Mouse (Mus musculus) CH12.LX (cell line): ENCODE measurements at regions not wholly inside any gene's neighbourhood (a gene's known extent, or its start where the extent isn't known, plus 50 kb on each side); places are given as distances from the start of the nearest gene placed in this dataset.

Source experiments
- DNase-seq: peaks from one replicate; pipeline ENCODE4 v3.0.0-alpha.2; 2013; ENCODE audit errors: extremely low read depth
- H3K27ac ChIP-seq: 2 replicates; pipeline ENCODE4 v1.5.1; 2012; ENCODE audit warnings: low read depth, mild to moderate bottlenecking, control low read depth, moderate library complexity; ENCODE audit not compliant: insufficient read depth
- H3K27me3 ChIP-seq: replicated peaks from 2 replicates; pipeline ENCODE3; 2012; ENCODE audit warnings: inconsistent platforms
- H3K36me3 ChIP-seq, 2 experiments: replicated peaks in 1 of 2; 2 replicates each; pipeline versions ENCODE3 to v1.6.1; 2012; ENCODE audit warnings: inconsistent platforms in 1 of 2, low read length in 1 of 2, mild to moderate bottlenecking in 1 of 2, mixed read lengths in 1 of 2, moderate library complexity in 1 of 2; ENCODE audit not compliant: control insufficient read depth in 1 of 2, insufficient read depth in 1 of 2
- H3K4me1 ChIP-seq, 2 experiments: 2 replicates each; pipeline ENCODE4 v1.6.1; 2012; ENCODE audit warnings: inconsistent platforms in 1 of 2, moderate library complexity in 1 of 2; ENCODE audit not compliant: insufficient read depth in 2 of 2, control insufficient read depth in 1 of 2
- H3K4me2 ChIP-seq: 2 replicates; pipeline ENCODE4 v1.6.1; 2012; ENCODE audit warnings: low read depth, mild to moderate bottlenecking, control low read depth; ENCODE audit not compliant: poor library complexity, insufficient read depth, severe bottlenecking
- H3K4me3 ChIP-seq, 3 experiments: fragments of 150-350 bp in 1 of 3; sonication (generic) in 1 of 3; replicated peaks in 1 of 3; 2 replicates each; pipeline versions ENCODE3 to v1.5.1; 2011 to 2012; ENCODE audit warnings: low read depth in 2 of 3, low read length in 2 of 3, mild to moderate bottlenecking in 2 of 3, moderate library complexity in 2 of 3, control low read depth in 1 of 3, improper control_type of control experiment in 1 of 3, inconsistent platforms in 1 of 3, mixed read lengths in 1 of 3; ENCODE audit not compliant: poor library complexity in 1 of 3
- H3K79me2 ChIP-seq: replicated peaks from 2 replicates; pipeline ENCODE4 v1.6.1; 2012; ENCODE audit warnings: mild to moderate bottlenecking, moderate library complexity; ENCODE audit not compliant: control insufficient read depth, poor library complexity, insufficient read depth, severe bottlenecking; ENCODE audit errors: extremely low read depth
- H3K9ac ChIP-seq: 2 replicates; pipeline ENCODE4 v1.6.1; 2012; ENCODE audit warnings: low read depth, mild to moderate bottlenecking, control low read depth, moderate library complexity; ENCODE audit not compliant: insufficient read depth
- H3K9me3 ChIP-seq: replicated peaks from 2 replicates; pipeline ENCODE3; 2012; ENCODE audit warnings: low read length, inconsistent platforms, mixed read lengths
- BHLHE40 ChIP-seq: IDR thresholded peaks from 2 replicates; pipeline ENCODE4 v1.6.1; 2011; ENCODE audit warnings: mild to moderate bottlenecking, low read depth, low read length, improper control_type of control experiment
- CHD1 ChIP-seq: IDR thresholded peaks from 2 replicates; pipeline ENCODE4 v1.6.1; 2012; ENCODE audit warnings: low read depth, low read length, improper control_type of control experiment, inconsistent platforms
- CHD2 ChIP-seq: IDR thresholded peaks from 2 replicates; pipeline ENCODE4 v1.6.1; 2011; ENCODE audit warnings: low read length, improper control_type of control experiment
- ELF1 ChIP-seq: IDR thresholded peaks from 2 replicates; pipeline ENCODE4 v1.6.1; 2014; ENCODE audit warnings: low read depth, mild to moderate bottlenecking, inconsistent platforms, low read length, improper control_type of control experiment
- GABPA ChIP-seq: IDR thresholded peaks from 2 replicates; pipeline ENCODE4 v1.6.1; 2012; ENCODE audit warnings: low read depth, low read length, improper control_type of control experiment, inconsistent platforms; ENCODE audit not compliant: insufficient replicate concordance
- IRF4 ChIP-seq: IDR thresholded peaks from 2 replicates; pipeline ENCODE4 v1.6.1; 2014; ENCODE audit warnings: low read depth, mild to moderate bottlenecking, inconsistent platforms, low read length, improper control_type of control experiment
- JUN ChIP-seq: IDR thresholded peaks from 2 replicates; pipeline ENCODE4 v1.6.1; 2011; ENCODE audit warnings: low read depth, mild to moderate bottlenecking, low read length, improper control_type of control experiment, moderate library complexity; ENCODE audit not compliant: insufficient read depth
- KAT2A ChIP-seq: IDR thresholded peaks from 2 replicates; pipeline ENCODE4 v1.6.1; 2012; ENCODE audit warnings: low read length, improper control_type of control experiment, inconsistent platforms; ENCODE audit not compliant: insufficient replicate concordance
- MYC ChIP-seq: IDR thresholded peaks from 2 replicates; pipeline ENCODE4 v1.6.1; 2011; ENCODE audit warnings: low read depth, mild to moderate bottlenecking, improper control_type of control experiment, low read length
- NRF1 ChIP-seq: IDR thresholded peaks from 2 replicates; pipeline ENCODE4 v1.6.1; 2014; ENCODE audit warnings: low read depth, mild to moderate bottlenecking, inconsistent platforms, low read length, improper control_type of control experiment, moderate library complexity
- PAX5 ChIP-seq: IDR thresholded peaks from 2 replicates; pipeline ENCODE4 v1.6.1; 2012; ENCODE audit warnings: low read length, inconsistent platforms, mixed read lengths
- POLR2A ChIP-seq: IDR thresholded peaks from 2 replicates; pipeline ENCODE4 v1.6.1; 2011; ENCODE audit warnings: low read depth, mild to moderate bottlenecking, improper control_type of control experiment, low read length
- RAD21 ChIP-seq: IDR thresholded peaks from 2 replicates; pipeline ENCODE4 v1.6.1; 2011; ENCODE audit warnings: low read depth, mild to moderate bottlenecking, low read length, improper control_type of control experiment, moderate library complexity
- RCOR1 ChIP-seq: conservative IDR thresholded peaks from 2 replicates; pipeline ENCODE4 v1.6.1; 2012; ENCODE audit warnings: low read depth, mild to moderate bottlenecking, inconsistent platforms, low read length, improper control_type of control experiment
- SIN3A ChIP-seq: IDR thresholded peaks from 2 replicates; pipeline ENCODE4 v1.6.1; 2012; ENCODE audit warnings: low read length, improper control_type of control experiment, inconsistent platforms
- SMC3 ChIP-seq: IDR thresholded peaks from 2 replicates; pipeline ENCODE4 v1.6.1; 2011; ENCODE audit warnings: low read depth, low read length, improper control_type of control experiment
- ZC3H11A ChIP-seq: IDR thresholded peaks from 2 replicates; pipeline ENCODE4 v1.6.1; 2012; ENCODE audit warnings: low read depth, mild to moderate bottlenecking, inconsistent platforms, low read length, improper control_type of control experiment
- ZKSCAN1 ChIP-seq: IDR thresholded peaks from 2 replicates; pipeline ENCODE4 v1.6.1; 2012; ENCODE audit warnings: low read depth, inconsistent platforms, low read length, improper control_type of control experiment, borderline replicate concordance
- ZNF384 ChIP-seq: IDR thresholded peaks from 2 replicates; pipeline ENCODE4 v1.6.1; 2012; ENCODE audit warnings: low read depth, low read length, improper control_type of control experiment, inconsistent platforms
- dilution Hi-C: fragments of 300-500 bp; cut with MboI; formaldehyde crosslinking; loops from 2 replicates; pipeline ENCODE4 v1.14.3; 2020; ENCODE audit warnings: low sequenced_read_pairs; ENCODE audit not compliant: extremely low pct_unique_long_range_greater_than_20kb, extremely low pct_ligation_motif_present
- in situ Hi-C: fragments of 300-500 bp; cut with MboI; formaldehyde crosslinking; loops from 3 replicates; pipeline ENCODE4 v1.14.3; 2019; ENCODE audit warnings: low sequenced_read_pairs, low pct_ligation_motif_present, low pct_unique_long_range_greater_than_20kb, mixed read lengths

- no peak for TF ChIP-seq MYC
- TF ChIP-seq CHD2, result no peak
- no peak for TF ChIP-seq ZNF384
- no peak for TF ChIP-seq KAT2A
- TF ChIP-seq ZKSCAN1, result no peak
- no peak for TF ChIP-seq SIN3A
- no peak for TF ChIP-seq POLR2A
- TF ChIP-seq, all 38 proteins: peak for 0
- H3K36me3 ChIP-seq, result no peaks in the 10 kb centered on the region
- no peaks in the 10 kb centered on the region for H3K79me2 ChIP-seq
- H3K27ac ChIP-seq, result no peak overlapping the region
- no peak overlapping the region for H3K4me2 ChIP-seq
- H3K4me1 ChIP-seq, result no peaks in the 10 kb centered on the region
- dilution Hi-C loops (no loop called here), in situ Hi-C loops (no loop called here)
- H3K27me3 ChIP-seq, result no peaks in the 10 kb centered on the region
- no peak overlapping the region for H3K4me3 ChIP-seq
- DNase-seq, result no peak
- no peak overlapping the region for H3K9ac ChIP-seq
- peaks cover 70% of the 10 kb centered on the region for H3K9me3 ChIP-seq
Observed at GRCm38 (mm10) chr15:93100837-93101236, 174.1 kb downstream of the Gxylt1 start.

DNA sequence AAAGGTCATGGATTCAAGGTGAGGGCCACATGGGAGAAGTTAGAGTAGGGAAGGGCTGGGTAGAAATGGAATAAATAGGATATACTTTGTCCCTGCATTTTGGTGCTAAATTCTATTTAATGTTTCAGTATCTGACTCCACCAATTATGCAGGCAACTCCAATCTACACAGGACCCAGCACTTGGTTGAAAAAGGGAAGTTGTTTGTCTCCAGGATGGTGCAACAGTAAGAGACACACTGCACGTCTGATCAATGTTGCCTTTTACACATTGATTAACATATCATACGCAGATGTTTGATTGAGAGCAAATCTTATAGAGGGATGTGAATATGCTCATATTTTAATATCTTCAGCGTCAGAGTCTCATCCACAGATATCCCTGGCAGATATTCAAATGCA is 175.1 kb downstream of the Gxylt1 start:
- H3K9ac ChIP-seq, result no peak overlapping the region
- H3K27ac ChIP-seq, result no peak overlapping the region
- H3K9me3 ChIP-seq, result peaks cover 69% of the 10 kb centered on the region
- dilution Hi-C loops (no loop called here), in situ Hi-C loops (no loop called here)
- H3K36me3 ChIP-seq, result no peaks in the 10 kb centered on the region
- no peaks in the 10 kb centered on the region for H3K4me1 ChIP-seq
- no peak for DNase-seq
- no peak overlapping the region for H3K4me2 ChIP-seq
- H3K4me3 ChIP-seq, result no peak overlapping the region
- no peaks in the 10 kb centered on the region for H3K79me2 ChIP-seq
- TF ChIP-seq GABPA (no peak), BHLHE40 (no peak), ZC3H11A (no peak), ELF1 (no peak), IRF4 (no peak), NRF1 (no peak), SMC3 (no peak), PAX5 (no peak), CHD1 (no peak), ZNF384 (no peak), RAD21 (no peak), RCOR1 (no peak), SIN3A (no peak), JUN (no peak)
- H3K27me3 ChIP-seq, result no peaks in the 10 kb centered on the region
